Mouse (Mus musculus): Measurements from ENCODE around the gene Arhgef28. TPM values are rescaled to one million over a fixed set of nuclear protein-coding genes. Genes with fewer than 3 reads are reported as not detected.

The Arhgef28 gene
- 0.52 and 0.76 TPM in 2 replicates for total RNA-seq (2023)

GRCm38 (mm10) chr13:98205771-98206545 is at the start of gene Arhgef28:
Arhgef28 (minus strand) TSS chr13:98206439.

Other genes starting within 250 kb of the Arhgef28 start
- gene Utp15, start 56.6 kb upstream of the Arhgef28 start, total RNA-seq (2023), result 20.8 and 29.7 TPM in 2 replicates
- 23.8 and 26.4 TPM in 2 replicates for gene Ankra2, start 56.6 kb upstream of the Arhgef28 start, total RNA-seq (2023)
- gene Gm21976, start 73.4 kb upstream of the Arhgef28 start, total RNA-seq (2023), result not detected in 2 replicates
- gene Btf3, start 110.6 kb upstream of the Arhgef28 start, total RNA-seq (2023), result 237 and 254 TPM in 2 replicates
- not detected in 2 replicates for gene Foxd1, start 147.8 kb upstream of the Arhgef28 start, total RNA-seq (2023)

Data from neutrophil, adult 65 days (primary cell).